In genomic region chr1:36306120-36306519, GRCm38 (mm10) we compare ENCODE assay signal across 23 mouse cellular contexts. TPM values are rescaled to one million over a fixed set of nuclear protein-coding genes. Genes with fewer than 3 reads are reported as not detected.
A peak's percentile ranks its signal among the peaks of the same experiment; 100 is the strongest.
DNase-seq lines count a peak whose midpoint lies in the region; ATAC-seq and TF ChIP-seq lines count a peak whose summit lies in the region.
"Had no signal": no experiment of that assay in that cellular context is flagged by ENCODE, and none has a peak within 500 bp of the region (broad histone marks: within the 10 kb centered on the region; RNA-seq: fewer than 3 reads in every experiment).

No protein-coding gene starts in this region.

- TF ChIP-seq CTCF in midbrain, postnatal 0 days (IDR thresholded peaks at IDR 0.05): no peak

- no peak overlapping the region for H3K4me3 ChIP-seq in midbrain, embryonic 11.5 days (ENCODE audit: low read depth, low read length)
- H3K4me3 ChIP-seq in midbrain, postnatal 0 days (ENCODE audit: low read depth, low read length): no peak overlapping the region
- H3K4me3 ChIP-seq: embryonic facial prominence, embryonic 10.5 days; embryonic facial prominence, embryonic 13.5 days; forebrain, embryonic 15.5 days; heart, adult 2 months; hindbrain, embryonic 12.5 days; hindbrain, embryonic 15.5 days had no signal

- 77% methylated on average over 6 of the region's 6 CpGs for WGBS in midbrain, embryonic 11.5 days
- 81% methylated on average over 6 of the region's 6 CpGs for WGBS in midbrain, postnatal 0 days

- H3K27ac ChIP-seq in midbrain, embryonic 11.5 days (ENCODE audit: low read depth, low read length): no peak overlapping the region
- H3K27ac ChIP-seq in midbrain, postnatal 0 days (ENCODE audit: low read depth, low read length): no peak overlapping the region
- H3K27ac ChIP-seq: embryonic facial prominence, embryonic 10.5 days; embryonic facial prominence, embryonic 13.5 days; forebrain, embryonic 15.5 days; hindbrain, embryonic 12.5 days; hindbrain, embryonic 15.5 days had no signal

- peaks cover 13% of the 10 kb centered on the region for H3K4me1 ChIP-seq in midbrain, embryonic 11.5 days (ENCODE audit: control insufficient read depth, insufficient read depth, low read length)
- no peaks in the 10 kb centered on the region; the same call in 1 of the 2 replicates for H3K4me1 ChIP-seq in midbrain, postnatal 0 days (ENCODE audit: insufficient read depth, low read length)

- no peak for ATAC-seq in midbrain, embryonic 11.5 days (ENCODE audit: low FRiP score)
- ATAC-seq in midbrain, postnatal 0 days (ENCODE audit: low FRiP score): no peak
- ATAC-seq: activated CD4-positive, CD25-positive, alpha-beta regulatory T cell, adult 4 months; CD4-positive, CD25-positive, alpha-beta regulatory T cell, adult 4 months; forebrain, embryonic 15.5 days; intestine, postnatal 0 days had no signal

- no peaks in the 10 kb centered on the region for H3K9me3 ChIP-seq in midbrain, embryonic 11.5 days (ENCODE audit: control insufficient read depth, low read length)
- H3K9me3 ChIP-seq in midbrain, postnatal 0 days (ENCODE audit: low read length): no peaks in the 10 kb centered on the region
- H3K9me3 ChIP-seq: embryonic facial prominence, embryonic 10.5 days; embryonic facial prominence, embryonic 13.5 days; forebrain, embryonic 15.5 days; hindbrain, embryonic 12.5 days; hindbrain, embryonic 15.5 days had no signal

- H3K27me3 ChIP-seq in midbrain, embryonic 11.5 days (ENCODE audit: control insufficient read depth, insufficient read depth, low read length): peaks cover 18% of the 10 kb centered on the region; the same call in 1 of the 2 replicates
- H3K27me3 ChIP-seq in midbrain, postnatal 0 days (ENCODE audit: insufficient read depth, low read length): 0 out of 2 replicates have a peak, but pooled peaks cover 2% of the 10 kb centered on the region

- peak; percentile 22 for DNase-seq in cerebellum, adult 9-11 months
- no peak for DNase-seq in cerebellum, postnatal 25 days
- DNase-seq in midbrain, embryonic 11.5 days (ENCODE audit: low spot score, missing footprints): peak; percentile 80
- DNase-seq in midbrain, postnatal 0 days (ENCODE audit: low spot score): no peak
- peak; percentile 85 for DNase-seq in gonadal fat pad, adult 2 months (ENCODE audit: low read depth)
- DNase-seq in testis, postnatal 10 days (ENCODE audit: low spot score): no peak
- DNase-seq: adrenal gland, adult 8-10 months; cerebellum, adult 11-12 months; cerebellum, adult 8-10 months; cerebellum, postnatal 36 days; embryo, embryonic 11 days; gastrocnemius, postnatal 10 days; heart, adult 2 months; kidney, adult 8-10 months had no signal

- no peak overlapping the region for H3K4me2 ChIP-seq in midbrain, embryonic 11.5 days
- no peak overlapping the region for H3K4me2 ChIP-seq in midbrain, postnatal 0 days (ENCODE audit: low read depth, low read length, poor library complexity, severe bottlenecking)
- H3K4me2 ChIP-seq: embryonic facial prominence, embryonic 13.5 days; forebrain, embryonic 15.5 days; heart, embryonic 11.5 days; hindbrain, embryonic 12.5 days; hindbrain, embryonic 15.5 days had no signal

- H3K36me3 ChIP-seq in midbrain, embryonic 11.5 days (ENCODE audit: control insufficient read depth, insufficient read depth, low read length): no peaks in the 10 kb centered on the region
- no peaks in the 10 kb centered on the region for H3K36me3 ChIP-seq in midbrain, postnatal 0 days (ENCODE audit: insufficient read depth, low read length)
- H3K36me3 ChIP-seq: embryonic facial prominence, embryonic 10.5 days; embryonic facial prominence, embryonic 13.5 days; forebrain, embryonic 15.5 days; hindbrain, embryonic 12.5 days; hindbrain, embryonic 15.5 days had no signal

- H3K9ac ChIP-seq in midbrain, embryonic 11.5 days (ENCODE audit: low read length): no peak overlapping the region
- no peak overlapping the region for H3K9ac ChIP-seq in midbrain, postnatal 0 days (replicated peaks; ENCODE audit: low read length, poor library complexity, severe bottlenecking)
- H3K9ac ChIP-seq: embryonic facial prominence, embryonic 13.5 days; forebrain, embryonic 15.5 days; hindbrain, embryonic 12.5 days; hindbrain, embryonic 15.5 days had no signal

RNA-seq across cellular contexts. Expression of gene Arid5a, which starts 1.4 kb away (rescaled TPM):
- polyA plus RNA-seq in midbrain, embryonic 11.5 days (2014; fragmentation: Nextera tagmentation; extraction: Ambion mirVana): 1.8 and 2.0 TPM in 2 replicates
- total RNA-seq in midbrain, postnatal 0 days (2014; rRNA removed): 3.9 and 5.4 TPM in 2 replicates
- 3.1 and 3.4 TPM in 2 replicates for polyA plus RNA-seq in midbrain, postnatal 0 days (2015; fragmentation: Nextera tagmentation; extraction: Ambion mirVana)
- 8.1 and 8.4 TPM in 2 replicates for polyA plus RNA-seq in gonadal fat pad, adult 2 months (2012; rRNA removed)

RNA-seq across cellular contexts. Expression of gene Neurl3, which starts 31.6 kb away (rescaled TPM):
- 0.33 and 0.57 TPM in 2 replicates for polyA plus RNA-seq in midbrain, embryonic 11.5 days (2014; fragmentation: Nextera tagmentation; extraction: Ambion mirVana)
- total RNA-seq in midbrain, postnatal 0 days (2014; rRNA removed): 0.66 and 1.0 TPM in 2 replicates
- polyA plus RNA-seq in midbrain, postnatal 0 days (2015; fragmentation: Nextera tagmentation; extraction: Ambion mirVana): 2.3 and 2.4 TPM in 2 replicates
- 6.9 and 7.1 TPM in 2 replicates for polyA plus RNA-seq in gonadal fat pad, adult 2 months (2012; rRNA removed)

Comparison
In these comparisons a context has a peak if more than half of its experiments do, and no peak if none do; other contexts are left out.
1. DNase-seq: peak in cerebellum, adult 9-11 months (single experiment), midbrain, embryonic 11.5 days (single experiment) and gonadal fat pad, adult 2 months (single experiment); none in cerebellum, postnatal 25 days (0 of 2), midbrain, postnatal 0 days (single experiment) and testis, postnatal 10 days (single experiment).